Mouse (Mus musculus): ENCODE data around the gene Zfp706.

DNA sequence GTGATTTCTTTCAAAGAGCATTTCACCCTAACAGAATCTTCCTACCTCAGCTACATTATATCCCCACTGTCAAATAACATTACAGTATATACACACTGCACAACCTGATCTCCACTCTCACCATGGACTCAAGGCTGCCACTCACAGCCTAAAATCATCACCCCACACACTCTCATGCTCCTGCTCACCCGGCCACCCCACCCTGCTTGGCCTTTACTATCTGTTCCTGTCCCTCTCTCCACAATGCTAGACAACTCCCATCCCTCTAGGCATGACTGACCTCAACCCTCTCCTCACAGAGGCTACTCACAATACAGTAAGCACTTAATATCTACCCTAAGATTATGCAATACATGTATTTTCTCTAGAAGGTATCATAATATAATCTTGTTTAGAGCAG lies 12.9 kb downstream of the Zfp706 start:
- TF ChIP-seq CTCF (IDR thresholded peaks at IDR 0.05; ENCODE audit: control insufficient read depth, insufficient read depth, insufficient read length), result no peak
- no peak for TF ChIP-seq FOSL1 (IDR thresholded peaks at IDR 0.05; ENCODE audit: insufficient read depth, low read length, poor library complexity, severe bottlenecking)
- TF ChIP-seq MYOD1 (IDR thresholded peaks at IDR 0.05; ENCODE audit: control insufficient read depth, insufficient read length, low read depth), result no peak
- no peak for TF ChIP-seq MAX (IDR thresholded peaks at IDR 0.05)
- TF ChIP-seq MYOG (IDR thresholded peaks at IDR 0.05; ENCODE audit: control insufficient read depth, extremely low read depth, insufficient read length), result no peak
- TF ChIP-seq USF1 (IDR thresholded peaks at IDR 0.05; ENCODE audit: low read depth), result no peak
- no peak for TF ChIP-seq CEBPB (IDR thresholded peaks at IDR 0.05; ENCODE audit: low read depth)

Data from C2C12 (cell line).